Mouse (Mus musculus) heart, adult 2 months (tissue): ENCODE results near the gene Slc10a1.

ENCODE experiments used
- CTCF ChIP-seq: fragments of 200-600 bp; IDR thresholded peaks from 2 replicates; pipeline ENCODE4 v1.8.1; 2022; ENCODE audit warnings: antibody characterized with exemption, mild to moderate bottlenecking, moderate library complexity
- EP300 ChIP-seq: fragments of 200-500 bp; IDR thresholded peaks from 2 replicates; pipeline ENCODE4 v1.6.1; 2011; ENCODE audit warnings: low read depth, low read length, control low read depth; ENCODE audit not compliant: insufficient read depth
- POLR2A ChIP-seq: fragments of 200-500 bp; IDR thresholded peaks from 2 replicates; pipeline ENCODE4 v1.6.1; 2011; ENCODE audit warnings: mild to moderate bottlenecking, low read depth, low read length, control low read depth; ENCODE audit not compliant: insufficient read depth

GRCm38 (mm10) chr12:80931402-80932140, 36.9 kb downstream of the Slc10a1 start:
- no peak for TF ChIP-seq POLR2A
- no peak for TF ChIP-seq CTCF
- TF ChIP-seq EP300: no peak
